Mouse (Mus musculus): ENCODE measurements around the gene Rbm34. TPM values are rescaled to one million over a fixed set of nuclear protein-coding genes. Genes with fewer than 3 reads are reported as not detected.

The Rbm34 gene
- 1 to 10 TPM; 1.6 to 4.8 TPM for polyA plus RNA-seq (2012; fragmentation: generic; extraction: Trizol)

DNA sequence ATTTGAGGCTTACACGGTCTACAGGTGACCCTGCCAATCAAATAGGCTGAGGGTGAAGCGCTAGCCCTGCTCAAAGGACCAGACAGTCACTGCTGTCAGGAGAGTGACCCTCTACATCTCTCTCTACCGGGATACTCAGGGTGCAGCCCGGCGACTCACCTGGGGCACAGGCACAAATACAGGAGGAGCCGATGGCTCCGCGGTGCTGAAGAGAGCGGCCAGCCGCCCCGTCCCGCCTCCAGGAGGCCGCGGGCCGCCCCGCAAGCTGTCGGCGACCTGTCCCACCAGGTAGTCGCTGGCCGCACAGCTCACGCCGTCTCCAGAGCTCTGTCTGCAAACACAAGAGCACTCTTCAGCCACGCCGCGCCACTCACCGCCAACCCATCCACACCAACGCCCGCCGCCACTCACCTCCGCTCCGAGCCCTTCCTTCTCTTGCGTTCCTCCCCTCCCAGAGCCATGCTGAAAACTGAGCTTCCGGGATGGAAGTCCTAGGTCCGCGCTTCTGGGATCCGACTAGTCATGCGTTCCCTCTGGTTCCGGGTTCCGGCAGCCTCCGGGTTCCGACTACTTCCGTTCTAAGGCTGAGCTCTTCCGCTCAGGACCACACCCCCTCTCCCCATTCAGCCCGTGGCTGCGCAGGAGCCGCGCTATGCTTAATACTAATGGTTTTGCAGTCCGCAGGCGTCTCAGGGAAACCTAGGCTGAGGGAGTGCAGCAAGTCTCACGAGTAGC, at the start of gene Rbm34:
Rbm34 (minus strand) TSS at position 493 of the 735 bp plus-strand sequence.

DNA sequence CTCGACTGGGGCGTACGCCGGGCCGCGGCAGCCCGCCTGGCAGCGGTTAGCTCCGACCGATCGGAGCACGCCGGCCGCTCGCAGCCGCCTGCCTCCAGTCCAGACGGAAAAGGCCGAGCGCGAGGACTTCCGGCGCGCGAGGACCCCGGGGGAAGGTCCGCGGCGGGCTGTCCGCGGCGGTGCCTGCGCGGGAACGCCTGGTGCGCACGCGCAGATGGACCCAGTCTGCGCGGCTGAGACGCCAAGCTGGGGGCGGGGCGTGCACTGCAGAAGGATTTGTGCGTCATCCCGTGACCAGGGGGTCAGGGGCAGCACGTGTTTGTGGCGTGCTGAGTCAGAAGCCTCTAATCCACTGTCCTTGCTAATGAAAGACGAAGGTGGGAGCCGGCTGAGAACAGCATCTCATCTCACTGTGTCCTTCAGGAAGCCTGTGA, 25.1 kb downstream of the Rbm34 start, which contains the start of gene Tomm20:
Tomm20 (minus strand) TSS at position 115 of the 434 bp plus-strand sequence.

Other genes starting within 250 kb of the Rbm34 start
- gene Tomm20, start 25.2 kb downstream of the Rbm34 start, polyA plus RNA-seq (2012; fragmentation: generic; extraction: Trizol): 100 to 1,000 TPM; 101 to 131 TPM
- 10 to 100 TPM in 1 of 2 experiments, 1 to 10 TPM in 1; 2.5 to 17.1 TPM for gene Pard3, start 92.8 kb upstream of the Rbm34 start, polyA plus RNA-seq (2012; fragmentation: generic; extraction: Trizol)

Data from C3H10T1/2 (cell line).